Mouse (Mus musculus) spleen, adult 18-20 months (tissue): Measurements from ENCODE around the gene Slc38a10.

ENCODE experiments used
- DNase-seq, 2 experiments: peaks; one replicate each; pipeline ENCODE4 v3.0.0; 2022; ENCODE audit warnings: mixed read lengths in 2 of 2

Gene Slc38a10

DNA sequence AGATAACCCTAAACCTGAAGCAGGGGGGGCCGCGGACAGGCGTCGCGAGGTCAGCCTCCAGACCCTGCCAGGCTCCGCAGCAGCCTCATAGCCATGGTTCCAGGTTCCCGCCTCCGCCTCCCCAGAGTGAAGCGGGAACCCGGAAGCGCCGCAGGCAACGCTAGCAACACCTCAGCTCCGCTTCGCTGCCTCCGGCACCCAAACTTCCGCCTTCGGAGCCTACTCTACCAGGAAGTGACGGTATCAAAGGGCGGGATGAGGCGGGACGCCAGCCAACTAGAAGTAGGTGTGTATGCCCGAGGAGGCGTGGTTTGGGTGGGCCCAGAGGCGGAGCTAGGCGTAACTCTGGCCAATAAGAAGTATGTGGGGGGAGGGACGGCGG lies at the start of gene Slc38a10:
Slc38a10 (minus strand) TSS at position 234 of the 382 bp plus-strand sequence.
- peak; percentile 99 for DNase-seq

DNA sequence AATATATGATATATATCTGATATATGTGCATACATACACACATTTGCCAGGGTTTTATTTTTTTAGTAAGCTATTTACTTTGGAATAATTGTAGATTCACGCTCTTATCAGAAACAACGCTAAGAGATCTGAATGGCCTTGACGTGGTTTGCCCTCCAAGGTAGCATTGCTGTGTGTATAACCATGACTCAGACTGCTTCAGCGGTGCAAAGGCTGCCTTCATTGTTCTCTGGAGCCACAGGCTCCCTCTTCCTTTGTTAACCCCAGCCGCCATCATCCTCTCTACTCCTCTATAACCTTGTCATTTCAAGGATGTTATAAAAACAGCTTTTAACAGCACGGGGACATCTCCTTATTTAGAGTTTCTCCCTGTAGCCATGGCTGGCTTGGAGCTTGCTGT lies 49.5 kb upstream of the Slc38a10 start:
- no peak for DNase-seq

DNA sequence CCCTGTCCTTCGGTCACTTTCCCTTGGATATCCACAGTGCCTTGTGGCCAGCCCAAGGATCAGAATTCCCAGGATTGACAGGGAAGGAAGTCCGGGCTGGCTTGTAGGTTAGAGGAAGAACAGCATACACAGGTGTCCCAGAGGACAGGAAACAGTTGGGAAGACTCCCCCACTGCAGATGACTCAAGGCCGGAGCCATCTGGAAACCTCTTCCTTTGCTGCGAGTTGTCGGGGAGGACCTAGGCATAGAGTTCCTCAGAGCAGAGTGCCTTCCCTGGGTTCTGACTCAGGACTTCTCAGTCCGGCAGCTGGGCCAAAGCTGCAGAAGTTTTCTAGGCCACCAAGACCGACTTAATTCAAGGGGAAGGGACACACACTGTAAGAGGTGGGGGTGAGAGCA lies 48.6 kb upstream of the Slc38a10 start:
- DNase-seq = no peak

DNA sequence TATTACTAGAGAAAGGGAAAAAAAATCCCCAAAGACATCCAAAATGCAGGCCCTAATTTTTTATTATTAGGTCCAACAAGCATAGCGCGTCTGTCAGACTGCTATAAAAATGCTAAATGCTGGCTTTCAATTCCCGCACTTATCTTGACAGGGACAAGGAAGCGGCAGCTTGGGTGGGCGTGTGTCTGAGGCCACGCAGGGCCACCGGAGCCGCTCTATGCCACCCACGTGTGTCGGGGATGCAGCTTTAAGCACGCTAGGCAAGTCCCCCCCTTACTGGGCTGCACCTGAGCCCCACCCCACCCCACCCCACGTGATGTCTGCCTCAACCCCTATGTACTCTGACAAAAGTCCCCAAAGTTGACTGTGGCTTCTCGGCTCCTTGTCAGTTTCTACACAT lies 47.7 kb upstream of the Slc38a10 start:
- no peak for DNase-seq

DNA sequence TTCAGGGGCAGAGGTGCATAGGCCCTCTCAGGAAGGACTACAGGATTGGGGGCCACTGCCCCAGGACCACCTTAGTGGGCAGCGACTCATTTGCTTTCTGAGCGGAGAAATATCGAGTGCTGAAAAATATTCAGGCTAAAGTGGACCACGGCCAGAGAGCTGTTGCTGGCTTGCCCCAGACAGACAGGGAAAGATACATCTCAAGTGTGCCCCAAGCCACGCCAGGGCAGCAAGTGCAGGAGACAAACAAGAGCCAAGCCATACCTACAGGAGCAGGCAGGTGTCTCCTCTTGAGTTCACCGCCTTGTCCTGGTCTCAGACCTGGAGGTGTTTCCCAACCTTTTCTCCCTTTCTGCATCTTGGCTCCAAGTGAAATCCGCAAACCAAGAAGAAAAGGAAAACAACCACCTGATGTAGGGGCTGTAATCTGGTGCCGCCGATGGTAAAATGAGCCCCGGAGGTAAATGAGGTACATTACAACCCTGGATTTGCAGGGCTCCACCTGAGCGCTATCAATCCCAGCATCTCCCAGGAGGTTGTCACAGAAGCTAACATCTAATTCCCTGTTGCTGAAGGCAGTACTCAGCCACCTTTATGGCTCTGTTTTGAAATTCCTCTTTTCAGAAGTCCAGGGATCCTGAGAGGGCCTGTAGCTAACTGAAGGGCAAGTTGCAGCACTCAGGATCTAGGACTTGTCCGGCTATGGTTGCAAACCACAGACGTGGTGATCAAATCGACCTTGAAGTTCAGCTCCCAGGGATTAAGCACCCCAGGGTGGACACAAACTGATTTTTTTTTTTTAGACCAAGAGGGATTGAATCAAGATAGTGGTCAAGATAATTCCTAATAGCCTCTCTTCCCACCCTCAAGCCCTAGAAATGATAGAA lies 39.6 kb upstream of the Slc38a10 start:
- no peak for DNase-seq

- DNase-seq = peak; percentile 82 to 84
Observed at GRCm38 (mm10) chr11:120189459-120190312, 38.5 kb upstream of the Slc38a10 start.

DNA sequence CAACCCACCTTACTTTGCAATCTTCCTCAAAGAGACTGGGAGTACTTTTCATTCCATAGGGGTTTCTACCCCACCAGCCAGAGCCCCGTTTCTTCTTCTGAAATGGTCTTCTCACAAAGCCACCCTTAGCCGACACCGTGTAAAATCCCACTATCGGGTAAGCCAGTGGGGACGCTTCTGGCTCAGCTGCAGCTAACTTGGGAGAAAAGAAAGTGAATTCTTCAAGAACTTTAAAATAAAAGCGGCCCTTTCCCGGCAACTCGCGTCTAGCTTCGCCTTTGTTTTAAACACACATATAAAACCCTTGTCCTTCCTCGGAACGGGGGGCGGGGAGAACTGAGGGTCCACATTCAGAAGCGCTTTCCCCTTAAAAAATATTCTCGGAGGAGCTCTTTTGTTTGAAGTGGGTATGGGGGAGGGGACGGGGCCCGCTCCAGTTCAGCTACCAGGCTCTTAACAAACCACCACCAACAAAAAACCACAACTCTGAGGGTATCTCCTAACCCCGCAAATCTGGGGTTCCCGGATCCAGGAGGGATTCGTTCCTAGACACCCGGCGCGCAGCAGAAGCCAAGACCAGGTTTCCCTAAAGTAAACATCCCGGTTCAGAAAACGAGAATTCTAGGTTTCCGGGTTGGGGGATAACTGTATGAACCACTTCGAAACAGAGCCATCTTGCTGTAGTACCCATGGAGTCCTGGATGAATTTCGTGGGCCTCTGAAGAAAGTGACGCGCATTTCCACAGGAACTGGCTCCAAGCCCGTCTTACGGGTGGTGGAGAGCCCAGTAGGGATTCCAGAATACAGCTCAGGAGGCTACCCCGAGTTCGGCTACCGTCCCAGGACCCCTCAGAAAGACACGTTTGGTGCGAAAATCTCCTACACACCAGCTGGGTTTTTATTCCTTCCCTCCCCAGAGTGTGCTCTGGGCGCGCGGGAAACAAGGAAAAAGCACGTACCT lies 37.6 kb upstream of the Slc38a10 start:
- peak in 1 of 2 experiments; percentile 24 for DNase-seq

- DNase-seq = no peak
Observed at GRCm38 (mm10) chr11:120188102-120188480, 36.9 kb upstream of the Slc38a10 start.

GRCm38 (mm10) chr11:120187236-120188101 lies 36.3 kb upstream of the Slc38a10 start:
- DNase-seq = no peak

DNA sequence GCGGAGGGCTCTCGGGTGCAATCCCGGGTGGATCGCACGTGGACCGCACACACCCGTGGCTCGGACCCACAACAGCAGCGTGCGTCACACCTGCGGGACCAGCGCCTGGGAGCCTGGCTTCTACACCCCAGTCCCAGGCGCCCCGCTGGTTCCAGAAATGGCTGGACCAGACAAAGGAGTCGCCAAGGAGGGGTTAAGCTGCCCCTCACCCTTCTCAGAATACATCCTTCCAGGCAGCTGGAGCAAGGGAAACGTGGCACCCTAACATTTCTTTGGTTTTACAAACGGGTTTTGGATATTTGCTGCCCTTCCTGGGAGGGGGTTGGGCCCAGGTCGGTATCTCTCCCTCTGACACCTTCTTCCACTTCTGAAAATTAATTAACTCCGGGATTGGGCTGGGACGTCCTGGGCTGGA lies 35.7 kb upstream of the Slc38a10 start:
- DNase-seq = no peak

GRCm38 (mm10) chr11:120186145-120186740 lies 35.1 kb upstream of the Slc38a10 start:
- no peak for DNase-seq

DNA sequence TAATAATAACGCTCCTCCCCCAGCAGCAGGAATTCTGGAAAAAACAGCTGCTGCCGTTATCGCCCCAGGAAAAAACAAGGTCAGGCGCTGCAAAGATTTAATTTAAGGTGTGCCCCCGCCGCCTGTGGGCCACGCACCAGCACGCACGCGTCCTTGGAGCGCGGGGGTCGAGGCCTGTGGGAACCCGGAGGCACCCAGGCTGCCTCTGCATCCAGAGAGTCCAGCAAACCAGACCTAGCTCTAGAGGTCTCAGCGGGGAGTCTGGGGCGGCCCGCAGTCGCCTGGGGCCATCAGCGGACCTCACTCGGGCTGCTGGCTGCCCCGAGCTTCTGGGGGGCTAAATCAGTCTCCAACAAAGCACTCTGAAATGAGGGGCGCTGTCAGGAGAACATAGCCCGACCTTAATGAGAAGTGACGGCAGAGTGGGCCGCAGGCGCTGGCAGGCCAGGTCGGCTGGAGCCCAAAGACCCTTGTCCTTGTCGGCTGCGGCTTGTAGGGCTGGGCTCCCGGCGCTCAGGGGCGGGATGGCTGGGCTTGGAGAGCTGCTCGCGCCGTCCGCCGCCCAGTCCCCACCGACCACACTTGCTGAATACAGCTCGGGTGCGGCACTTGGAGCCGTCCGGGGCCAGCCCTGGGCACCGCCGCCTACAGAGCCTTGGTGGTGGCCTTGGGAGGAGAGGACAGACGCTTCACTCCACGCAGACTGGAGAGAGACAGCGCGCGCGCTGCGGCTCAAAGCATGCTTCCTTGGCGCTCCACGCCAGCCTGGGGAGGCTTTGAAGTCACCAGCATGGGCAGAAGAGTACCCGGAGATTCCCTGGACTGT lies 34.4 kb upstream of the Slc38a10 start:
- no peak for DNase-seq

DNA sequence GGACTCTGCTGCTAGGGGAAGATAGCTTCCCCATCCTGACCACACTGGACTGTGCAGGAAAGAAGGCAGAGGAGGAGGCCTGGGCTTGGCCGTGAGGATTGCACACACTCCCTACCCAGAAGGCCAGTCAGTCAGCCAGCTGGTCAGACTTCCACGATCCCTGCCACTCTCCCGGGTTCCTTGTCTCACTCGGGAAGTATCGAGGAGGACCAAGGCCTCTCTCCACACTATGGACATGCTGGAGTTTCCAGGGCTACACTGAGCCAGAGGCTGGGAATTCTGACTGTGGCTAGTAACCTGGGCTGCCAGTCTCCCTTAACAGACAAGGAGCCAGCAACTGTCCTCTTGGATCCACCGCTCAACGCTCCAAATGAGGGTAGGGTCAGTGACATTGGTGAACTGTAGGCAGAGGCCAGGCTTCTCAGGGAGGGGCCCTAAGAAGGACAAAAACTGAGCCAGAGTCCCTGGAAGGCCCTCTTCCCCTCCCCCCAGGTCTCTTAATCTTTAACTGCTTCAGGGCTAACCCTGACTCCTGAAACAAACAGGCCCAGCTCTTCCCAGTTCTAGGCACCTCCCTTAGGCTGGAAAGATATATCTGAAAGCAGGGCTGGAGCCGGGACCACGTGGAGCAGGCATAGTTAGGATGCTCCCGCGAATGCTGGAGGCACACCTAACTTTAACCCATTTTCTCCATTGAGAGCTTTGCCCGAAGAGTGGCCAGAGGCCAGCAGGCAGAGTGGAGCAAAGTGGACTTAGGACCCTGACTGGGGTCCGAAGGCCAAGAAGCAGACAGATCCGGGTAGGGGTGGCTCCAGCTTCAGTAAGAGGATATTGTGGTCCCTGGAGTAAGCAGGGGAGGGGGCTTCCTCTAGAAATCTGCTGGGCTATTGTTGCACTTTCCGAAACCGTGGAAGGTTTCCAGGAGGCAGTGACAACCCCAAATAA lies 33.5 kb upstream of the Slc38a10 start:
- DNase-seq = no peak

DNA sequence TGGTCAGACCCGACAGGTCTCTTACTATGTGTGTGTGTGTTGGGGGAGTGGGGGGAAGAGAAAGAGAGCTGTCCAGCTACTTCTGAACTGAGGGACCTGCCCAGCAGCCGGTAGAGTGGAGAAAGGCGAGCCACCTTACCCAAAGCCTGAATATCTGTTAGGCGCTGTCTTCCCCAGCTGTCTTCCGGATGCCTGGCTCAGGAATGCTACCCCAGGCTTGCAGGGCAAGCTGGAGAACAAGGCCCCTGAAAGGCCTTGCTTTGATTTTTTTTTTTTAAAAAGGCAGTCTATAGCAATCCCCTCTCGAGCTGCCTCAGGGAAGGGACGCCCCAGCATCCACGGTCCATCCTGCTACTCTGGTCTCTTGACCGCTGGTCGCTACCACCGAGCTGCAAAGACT lies 32.6 kb upstream of the Slc38a10 start:
- DNase-seq = no peak

- DNase-seq = no peak
Observed at GRCm38 (mm10) chr11:120183180-120183579, 32.0 kb upstream of the Slc38a10 start.

- DNase-seq = no peak
Observed at GRCm38 (mm10) chr11:120182396-120183030, 31.4 kb upstream of the Slc38a10 start.

DNA sequence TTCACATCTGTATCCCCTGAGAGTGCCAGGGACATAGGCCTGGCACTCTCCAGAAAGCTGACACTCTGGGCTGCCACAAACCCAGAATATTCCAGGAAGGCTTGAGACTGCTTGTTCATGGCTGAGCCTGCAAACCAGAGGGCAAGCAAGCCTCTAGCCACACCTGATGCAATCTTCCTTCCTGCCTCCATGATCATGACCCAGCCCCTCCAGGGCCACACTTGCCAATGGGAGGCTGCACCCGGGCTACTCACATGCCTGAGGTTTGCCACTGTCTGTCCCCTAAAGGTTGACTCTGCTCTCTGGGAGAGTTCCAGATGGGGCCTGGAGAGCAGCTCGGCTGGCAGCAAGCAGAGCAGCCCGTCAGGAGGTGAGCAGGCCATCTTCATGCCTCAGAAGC lies 30.2 kb upstream of the Slc38a10 start:
- no peak for DNase-seq

GRCm38 (mm10) chr11:120179374-120179773 lies 28.2 kb upstream of the Slc38a10 start:
- DNase-seq = no peak

DNA sequence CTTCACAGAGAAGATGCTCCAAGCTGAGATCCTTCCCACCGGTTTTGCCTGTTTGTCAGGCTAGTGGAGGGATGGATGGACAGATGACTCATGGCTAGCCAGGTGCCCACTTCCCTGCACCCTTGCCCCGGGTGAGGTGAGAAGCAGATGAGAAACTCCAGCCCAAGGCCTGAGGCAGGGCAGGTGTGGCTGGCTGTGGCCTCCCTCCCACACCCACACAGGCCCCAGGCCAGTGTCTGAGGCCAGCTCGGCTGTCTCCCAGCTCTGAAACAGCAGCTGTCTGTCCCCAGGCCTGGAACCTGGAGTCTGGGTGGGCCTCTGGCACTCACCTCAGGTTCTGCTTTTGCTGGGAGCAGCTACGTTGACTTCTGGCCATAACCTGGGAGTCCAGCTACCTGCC lies 24.8 kb upstream of the Slc38a10 start:
- DNase-seq = no peak
